Mouse (Mus musculus): Measurements from ENCODE around the gene Lsp1.

- no peak for TF ChIP-seq ZNF384 (IDR thresholded peaks at IDR 0.05; ENCODE audit: low read depth, low read length)
- TF ChIP-seq HCFC1 (IDR thresholded peaks at IDR 0.05; ENCODE audit: borderline replicate concordance, insufficient read depth, low read length), result no peak
- no peak for TF ChIP-seq MAFK (IDR thresholded peaks at IDR 0.05; ENCODE audit: insufficient read depth, low read depth, low read length)
- TF ChIP-seq CHD2 (IDR thresholded peaks at IDR 0.05; ENCODE audit: low read depth, low read length), result no peak
Observed at GRCm38 (mm10) chr7:142413285-142413684, 47.3 kb upstream of the Lsp1 start.

Measured in ES-E14 (cell line).